ENCODE assay signal across 8 mouse cellular contexts in genomic region chr17:84958986-84959664, GRCm38 (mm10). TPM values are rescaled to one million over a fixed set of nuclear protein-coding genes. Genes with fewer than 3 reads are reported as not detected.
A peak's percentile ranks its signal among the peaks of the same experiment; 100 is the strongest.
DNase-seq lines count a peak whose midpoint lies in the region; ATAC-seq and TF ChIP-seq lines count a peak whose summit lies in the region.

No protein-coding gene starts in this region.

- DNase-seq in kidney, postnatal 0 days (ENCODE audit: low spot score), result no peak
- no peak for DNase-seq in kidney, adult 9 months
- DNase-seq in hindbrain, embryonic 14.5 days (ENCODE audit: low spot score), result no peak
- DNase-seq in adrenal gland, adult 2 months, result no peak
- no peak for DNase-seq in adrenal gland, adult 8-10 months
- DNase-seq in layer of hippocampus, adult 18-20 months (ENCODE audit: low spot score in 2 of 2), result no peak

- H3K27ac ChIP-seq in kidney, postnatal 0 days, result no peak overlapping the region
- H3K27ac ChIP-seq in brown adipose tissue, adult 24 weeks (replicated peaks; ENCODE audit: low read depth, low read length), result no peak overlapping the region
- H3K27ac ChIP-seq in hindbrain, embryonic 14.5 days, result no peak overlapping the region
- no peak overlapping the region for H3K27ac ChIP-seq in midbrain, embryonic 16.5 days (ENCODE audit: low read length)

- TF ChIP-seq CTCF in kidney, postnatal 0 days (IDR thresholded peaks at IDR 0.05; ENCODE audit: low read depth), result no peak

- no peaks in the 10 kb centered on the region for H3K27me3 ChIP-seq in kidney, postnatal 0 days (ENCODE audit: insufficient read depth, low read length)
- no peaks in the 10 kb centered on the region for H3K27me3 ChIP-seq in hindbrain, embryonic 14.5 days (ENCODE audit: control insufficient read depth, insufficient read depth, low read length)
- no peaks in the 10 kb centered on the region for H3K27me3 ChIP-seq in midbrain, embryonic 16.5 days (ENCODE audit: control insufficient read depth, insufficient read depth, low read depth, low read length)

- ATAC-seq in kidney, postnatal 0 days (replicated peaks; ENCODE audit: low FRiP score, low read depth), result no peak
- ATAC-seq in hindbrain, embryonic 14.5 days (ENCODE audit: low FRiP score), result no peak
- ATAC-seq in midbrain, embryonic 16.5 days, result no peak

- peaks cover 14% of the 10 kb centered on the region; the same call in 1 of the 2 replicates for H3K4me1 ChIP-seq in kidney, postnatal 0 days (replicated peaks; ENCODE audit: insufficient read depth, low read length)
- H3K4me1 ChIP-seq in brown adipose tissue, adult 24 weeks (ENCODE audit: control insufficient read depth, insufficient read depth, insufficient read length, low read length), result peaks cover 11% of the 10 kb centered on the region
- peaks cover 25% of the 10 kb centered on the region for H3K4me1 ChIP-seq in hindbrain, embryonic 14.5 days (replicated peaks; ENCODE audit: control insufficient read depth, insufficient read depth, low read length)
- H3K4me1 ChIP-seq in midbrain, embryonic 16.5 days (ENCODE audit: control insufficient read depth, insufficient read depth, low read length), result peaks cover 21% of the 10 kb centered on the region

- H3K4me3 ChIP-seq in kidney, postnatal 0 days (replicated peaks; ENCODE audit: low read depth, low read length), result peak overlapping the region; percentile 92
- H3K4me3 ChIP-seq in brown adipose tissue, adult 24 weeks (ENCODE audit: insufficient read depth, low read depth, low read length), result peak overlapping the region; percentile 83
- peak overlapping the region; percentile 93 for H3K4me3 ChIP-seq in hindbrain, embryonic 14.5 days (replicated peaks; ENCODE audit: low read length)
- H3K4me3 ChIP-seq in midbrain, embryonic 16.5 days (ENCODE audit: low read depth, low read length), result peak overlapping the region; percentile 92

- no peaks in the 10 kb centered on the region for H3K9me3 ChIP-seq in kidney, postnatal 0 days (replicated peaks; ENCODE audit: low read length)
- H3K9me3 ChIP-seq in hindbrain, embryonic 14.5 days (ENCODE audit: control insufficient read depth, low read length), result no peaks in the 10 kb centered on the region
- no peaks in the 10 kb centered on the region for H3K9me3 ChIP-seq in midbrain, embryonic 16.5 days (replicated peaks; ENCODE audit: control insufficient read depth, low read length, poor library complexity, severe bottlenecking)

- no peaks in the 10 kb centered on the region for H3K36me3 ChIP-seq in kidney, postnatal 0 days (ENCODE audit: insufficient read depth, low read length)
- no peaks in the 10 kb centered on the region for H3K36me3 ChIP-seq in hindbrain, embryonic 14.5 days (replicated peaks; ENCODE audit: control insufficient read depth, insufficient read depth)
- no peaks in the 10 kb centered on the region for H3K36me3 ChIP-seq in midbrain, embryonic 16.5 days (ENCODE audit: control insufficient read depth, insufficient read depth, low read length)

- peak overlapping the region; percentile 65 for H3K4me2 ChIP-seq in kidney, postnatal 0 days (ENCODE audit: low read length)
- H3K4me2 ChIP-seq in hindbrain, embryonic 14.5 days (replicated peaks), result peak overlapping the region; percentile 79
- peak overlapping the region; percentile 75 for H3K4me2 ChIP-seq in midbrain, embryonic 16.5 days (ENCODE audit: low read length)

- whole genome bisulfite sequencing in kidney, postnatal 0 days, result 24% methylated on average over 6 of the region's 6 CpGs
- WGBS in hindbrain, embryonic 14.5 days, result 38% methylated on average over 6 of the region's 6 CpGs
- 30% methylated on average over 6 of the region's 6 CpGs for WGBS in midbrain, embryonic 16.5 days

- H3K9ac ChIP-seq in kidney, postnatal 0 days (ENCODE audit: low read depth, low read length), result peak overlapping the region; percentile 89
- H3K9ac ChIP-seq in hindbrain, embryonic 14.5 days, result peak overlapping the region; percentile 94
- no peak overlapping the region for H3K9ac ChIP-seq in midbrain, embryonic 16.5 days (ENCODE audit: low read depth, low read length)

RNA-seq across cellular contexts. Expression of gene Ppm1b, which starts 2.6 kb away (rescaled TPM):
- polyA plus RNA-seq in kidney, postnatal 0 days (2015; fragmentation: Nextera tagmentation; extraction: Ambion mirVana), result 66.2 and 67.3 TPM in 2 replicates
- polyA plus RNA-seq in brown adipose tissue, adult 24 weeks (2012; ENCODE audit: insufficient read depth, insufficient read length, missing spikeins), result 82.8 and 117 TPM in 2 replicates
- 85.9 and 91.6 TPM in 2 replicates for polyA plus RNA-seq in hindbrain, embryonic 14.5 days (2014; fragmentation: Nextera tagmentation; extraction: Ambion mirVana)
- 74.1 and 79.2 TPM in 2 replicates for polyA plus RNA-seq in midbrain, embryonic 16.5 days (2015; fragmentation: Nextera tagmentation; extraction: Ambion mirVana)
- 100 to 1,000 TPM; 122 to 124 TPM for total RNA-seq in adrenal gland, adult 2 months (2021)
- 16.4 and 22.3 TPM in 2 replicates for polyA plus RNA-seq in adrenal gland, adult 2 months (2012; rRNA removed)
- 100 to 1,000 TPM; 119 to 138 (median 130) TPM for total RNA-seq in adrenal gland, adult 8-10 months (2022)
- total RNA-seq in layer of hippocampus, adult 18-20 months (2021), result 100 to 1,000 TPM; 126 to 127 TPM
